Mouse (Mus musculus) kidney, adult 2 months (tissue): ENCODE results near the gene Cdkn2a.

Experiments
- CTCF ChIP-seq: fragments of 200-500 bp; conservative IDR thresholded peaks from 2 replicates; pipeline ENCODE4 v1.5.1; 2011; ENCODE audit warnings: low read depth, mild to moderate bottlenecking, control low read depth, low read length, moderate library complexity, mixed read lengths; ENCODE audit not compliant: insufficient read depth, insufficient read length
- POLR2A ChIP-seq: fragments of 200-500 bp; IDR thresholded peaks from one replicate; pipeline ENCODE4 v1.6.1; 2011; ENCODE audit warnings: low read depth, low read length, control low read depth

DNA sequence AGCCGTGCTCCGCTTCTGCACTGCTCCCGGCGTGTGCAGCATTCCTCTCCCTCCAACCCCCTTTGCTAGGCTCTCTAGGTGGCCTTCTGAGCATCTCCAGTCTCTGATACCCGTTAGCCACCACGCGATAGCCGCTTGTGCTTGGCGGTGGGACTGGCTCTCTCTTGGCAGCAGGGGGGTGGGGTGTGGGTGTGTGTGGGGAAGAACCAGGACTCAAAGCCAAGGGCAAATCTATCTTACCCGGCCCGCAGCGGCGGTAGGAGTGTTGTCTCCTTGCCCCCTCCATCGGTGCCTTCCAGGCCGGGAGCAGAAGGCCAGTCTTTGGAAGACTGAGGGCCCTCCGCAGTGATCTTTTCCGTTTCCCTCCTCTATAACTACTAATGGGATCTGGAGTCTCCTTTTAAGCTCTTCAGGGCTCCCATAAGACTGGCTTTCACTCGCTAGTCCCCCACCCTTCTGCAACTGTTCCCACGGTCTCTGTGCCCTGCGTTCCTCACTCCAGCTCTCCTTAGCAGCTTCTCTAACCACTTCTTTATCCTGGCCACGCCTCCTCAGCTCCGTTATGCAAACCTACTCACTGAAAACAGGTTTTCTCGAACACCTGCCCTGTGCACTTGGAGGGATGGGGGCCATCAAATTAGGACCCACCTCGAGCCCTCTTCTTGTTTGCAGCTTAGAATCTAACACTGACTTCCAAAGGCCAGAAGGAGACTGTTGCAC lies 19.5 kb downstream of the Cdkn2a start:
- TF ChIP-seq POLR2A = no peak
- no peak for TF ChIP-seq CTCF
